Mouse (Mus musculus): Measurements from ENCODE around the gene Kcnk18. TPM values are rescaled to one million over a fixed set of nuclear protein-coding genes. Genes with fewer than 3 reads are reported as not detected.

Kcnk18 gene
- polyA plus RNA-seq, 1 experiment from 2014 or later, result not detected

Other genes with a start within 250 kb of the Kcnk18 start
- 54.9 and 59.5 TPM in 2 replicates for gene Shtn1, start 143.1 kb upstream of the Kcnk18 start, polyA plus RNA-seq (2014; fragmentation: Nextera tagmentation; extraction: Ambion mirVana)
- gene Vax1, start 49.2 kb upstream of the Kcnk18 start, polyA plus RNA-seq (2014; fragmentation: Nextera tagmentation; extraction: Ambion mirVana), result not detected in 2 replicates
- 10.4 and 11.2 TPM in 2 replicates for gene Slc18a2, start 41.7 kb downstream of the Kcnk18 start, polyA plus RNA-seq (2014; fragmentation: Nextera tagmentation; extraction: Ambion mirVana)
- 5.0 and 10.5 TPM in 2 replicates for gene Rps12-ps3, start 103.1 kb downstream of the Kcnk18 start, polyA plus RNA-seq (2014; fragmentation: Nextera tagmentation; extraction: Ambion mirVana)
- 18.2 and 19.8 TPM in 2 replicates for gene Pdzd8, start 126.6 kb downstream of the Kcnk18 start, polyA plus RNA-seq (2014; fragmentation: Nextera tagmentation; extraction: Ambion mirVana)
- gene Emx2, start 239.2 kb downstream of the Kcnk18 start, polyA plus RNA-seq (2014; fragmentation: Nextera tagmentation; extraction: Ambion mirVana), result not detected in 2 replicates